Mouse (Mus musculus): ENCODE measurements at regions not wholly inside any gene's neighbourhood (a gene's known extent, or its start where the extent isn't known, plus 50 kb on each side); places are given as distances from the start of the nearest gene placed in this dataset.

GRCm38 (mm10) chr10:72056725-72057124, 597.9 kb upstream of the Zwint start:
- H3K9me3 ChIP-seq (ENCODE audit: control insufficient read depth, insufficient read depth, low read depth, low read length): no peaks in the 10 kb centered on the region
- in situ Hi-C loops (cut with MboI; ENCODE audit: low sequenced_read_pairs in 2 of 2, unreplicated experiment in 2 of 2): no loop called here

DNA sequence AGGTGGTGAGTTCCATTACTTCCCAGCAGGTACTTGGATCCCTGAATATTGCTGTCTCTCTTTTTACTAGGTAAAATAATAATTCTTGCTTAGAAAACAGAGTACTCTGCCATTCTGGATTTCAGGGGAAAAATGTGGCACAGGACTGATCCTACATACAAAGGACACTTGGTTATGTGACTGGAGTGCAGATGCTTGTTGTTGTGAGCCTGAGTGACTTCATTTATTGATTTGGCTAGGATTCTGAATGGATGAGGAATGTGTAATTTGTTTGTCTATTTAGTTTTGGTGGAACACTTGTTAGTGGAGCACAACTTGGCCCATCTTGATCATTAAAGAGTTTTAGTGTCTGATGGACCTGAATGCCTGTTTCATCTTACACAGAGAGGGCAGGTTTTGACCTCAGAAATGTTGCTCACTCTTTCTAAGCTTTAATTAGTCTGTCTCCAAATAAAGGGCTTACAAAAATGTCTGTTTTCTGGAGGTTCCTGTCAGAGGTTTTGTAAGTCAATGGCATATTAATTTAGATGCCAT, 583.4 kb upstream of the Zwint start:
- H3K4me1 ChIP-seq (ENCODE audit: control insufficient read depth in 2 of 2, insufficient read depth in 2 of 2, low read length in 2 of 2, poor library complexity in 1 of 2): no peaks in the 10 kb centered on the region
- TF ChIP-seq MAFK (IDR thresholded peaks at IDR 0.05; ENCODE audit: insufficient read depth, low read depth, low read length) (no peak), ZNF384 (IDR thresholded peaks at IDR 0.05; ENCODE audit: low read depth, low read length) (no peak), HCFC1 (IDR thresholded peaks at IDR 0.05; ENCODE audit: borderline replicate concordance, insufficient read depth, low read length) (no peak), CHD2 (IDR thresholded peaks at IDR 0.05; ENCODE audit: low read depth, low read length) (no peak), ZC3H11A (IDR thresholded peaks at IDR 0.05; ENCODE audit: borderline replicate concordance, low read depth, low read length) (no peak)
- no peak overlapping the region for H3K27ac ChIP-seq (ENCODE audit: insufficient read depth, low read depth, low read length, poor library complexity, severe bottlenecking)
- no peak for DNase-seq (ENCODE audit: low read depth, low spot score)
- no peak overlapping the region for H3K9ac ChIP-seq (ENCODE audit: insufficient read depth, low read depth, low read length, poor library complexity, severe bottlenecking)
- no peaks in the 10 kb centered on the region for H3K9me3 ChIP-seq (ENCODE audit: control insufficient read depth, insufficient read depth, low read depth, low read length)
- in situ Hi-C loops (cut with MboI; ENCODE audit: low sequenced_read_pairs in 2 of 2, unreplicated experiment in 2 of 2): no loop called here
- H3K4me3 ChIP-seq (ENCODE audit: insufficient read depth in 1 of 2, low read depth in 1 of 2, low read length in 2 of 2, poor library complexity in 1 of 2, severe bottlenecking in 1 of 2): no peak overlapping the region
- no peaks in the 10 kb centered on the region for H3K36me3 ChIP-seq (ENCODE audit: control insufficient read depth, insufficient read depth, low read length, poor library complexity, severe bottlenecking)

More at GRCm38 (mm10) chr10:72056725-72057124, 597.9 kb upstream of the Zwint start:
- Histone ChIP-seq H3K27ac (ENCODE audit: insufficient read depth, low read depth, low read length, poor library complexity, severe bottlenecking) (no peak overlapping the region), H3K4me1 (ENCODE audit: control insufficient read depth in 2 of 2, insufficient read depth in 2 of 2, low read length in 2 of 2, poor library complexity in 1 of 2) (no peaks in the 10 kb centered on the region), H3K36me3 (ENCODE audit: control insufficient read depth, insufficient read depth, low read length, poor library complexity, severe bottlenecking) (no peaks in the 10 kb centered on the region), H3K4me3 (ENCODE audit: insufficient read depth in 1 of 2, low read depth in 1 of 2, low read length in 2 of 2, poor library complexity in 1 of 2, severe bottlenecking in 1 of 2) (no peak overlapping the region), H3K9ac (ENCODE audit: insufficient read depth, low read depth, low read length, poor library complexity, severe bottlenecking) (no peak overlapping the region)
- TF ChIP-seq ZC3H11A (IDR thresholded peaks at IDR 0.05; ENCODE audit: borderline replicate concordance, low read depth, low read length) (peak; percentile 47; the same call in 1 of the 2 replicates), CHD2 (IDR thresholded peaks at IDR 0.05; ENCODE audit: low read depth, low read length) (no peak)
- DNase-seq (ENCODE audit: low read depth, low spot score): no peak

- Histone ChIP-seq H3K27ac (ENCODE audit: insufficient read depth, low read depth, low read length, poor library complexity, severe bottlenecking) (no peak overlapping the region), H3K36me3 (ENCODE audit: control insufficient read depth, insufficient read depth, low read length, poor library complexity, severe bottlenecking) (no peaks in the 10 kb centered on the region), H3K4me3 (ENCODE audit: insufficient read depth in 1 of 2, low read depth in 1 of 2, low read length in 2 of 2, poor library complexity in 1 of 2, severe bottlenecking in 1 of 2) (no peak overlapping the region), H3K9ac (ENCODE audit: insufficient read depth, low read depth, low read length, poor library complexity, severe bottlenecking) (no peak overlapping the region), H3K4me1 (ENCODE audit: control insufficient read depth in 2 of 2, insufficient read depth in 2 of 2, low read length in 2 of 2, poor library complexity in 1 of 2) (no peaks in the 10 kb centered on the region), H3K9me3 (ENCODE audit: control insufficient read depth, insufficient read depth, low read depth, low read length) (no peaks in the 10 kb centered on the region)
- in situ Hi-C loops (cut with MboI; ENCODE audit: low sequenced_read_pairs in 2 of 2, unreplicated experiment in 2 of 2): no loop called here
- TF ChIP-seq HCFC1 (IDR thresholded peaks at IDR 0.05; ENCODE audit: borderline replicate concordance, insufficient read depth, low read length): no peak
- DNase-seq (ENCODE audit: low read depth, low spot score): no peak
Observed at GRCm38 (mm10) chr10:72078363-72078762, 576.3 kb upstream of the Zwint start.

- no peak for DNase-seq (ENCODE audit: low read depth, low spot score)
Observed at GRCm38 (mm10) chr10:72096951-72097350, 557.7 kb upstream of the Zwint start.

GRCm38 (mm10) chr10:72099156-72099812, 555.4 kb upstream of the Zwint start:
- no peak overlapping the region for H3K4me3 ChIP-seq (ENCODE audit: insufficient read depth in 1 of 2, low read depth in 1 of 2, low read length in 2 of 2, poor library complexity in 1 of 2, severe bottlenecking in 1 of 2)
- in situ Hi-C loops (cut with MboI; ENCODE audit: low sequenced_read_pairs in 2 of 2, unreplicated experiment in 2 of 2): no loop called here
- DNase-seq (ENCODE audit: low read depth, low spot score): no peak
- H3K27ac ChIP-seq (ENCODE audit: insufficient read depth, low read depth, low read length, poor library complexity, severe bottlenecking): no peak overlapping the region
- no peaks in the 10 kb centered on the region for H3K4me1 ChIP-seq (ENCODE audit: control insufficient read depth in 2 of 2, insufficient read depth in 2 of 2, low read length in 2 of 2, poor library complexity in 1 of 2)
- H3K9ac ChIP-seq (ENCODE audit: insufficient read depth, low read depth, low read length, poor library complexity, severe bottlenecking): no peak overlapping the region
- H3K36me3 ChIP-seq (ENCODE audit: control insufficient read depth, insufficient read depth, low read length, poor library complexity, severe bottlenecking): no peaks in the 10 kb centered on the region
- TF ChIP-seq ZC3H11A (IDR thresholded peaks at IDR 0.05; ENCODE audit: borderline replicate concordance, low read depth, low read length): no peak
- no peak for TF ChIP-seq MAFK (IDR thresholded peaks at IDR 0.05; ENCODE audit: insufficient read depth, low read depth, low read length)
- TF ChIP-seq CHD2 (IDR thresholded peaks at IDR 0.05; ENCODE audit: low read depth, low read length): no peak
- no peak for TF ChIP-seq HCFC1 (IDR thresholded peaks at IDR 0.05; ENCODE audit: borderline replicate concordance, insufficient read depth, low read length)
- no peak for TF ChIP-seq ZNF384 (IDR thresholded peaks at IDR 0.05; ENCODE audit: low read depth, low read length)
- no peaks in the 10 kb centered on the region for H3K9me3 ChIP-seq (ENCODE audit: control insufficient read depth, insufficient read depth, low read depth, low read length)

More at GRCm38 (mm10) chr10:72096951-72097350, 557.7 kb upstream of the Zwint start:
- Histone ChIP-seq H3K36me3 (ENCODE audit: control insufficient read depth, insufficient read depth, low read length, poor library complexity, severe bottlenecking) (no peaks in the 10 kb centered on the region), H3K9ac (ENCODE audit: insufficient read depth, low read depth, low read length, poor library complexity, severe bottlenecking) (no peak overlapping the region), H3K9me3 (ENCODE audit: control insufficient read depth, insufficient read depth, low read depth, low read length) (no peaks in the 10 kb centered on the region), H3K4me3 (ENCODE audit: insufficient read depth in 1 of 2, low read depth in 1 of 2, low read length in 2 of 2, poor library complexity in 1 of 2, severe bottlenecking in 1 of 2) (no peak overlapping the region), H3K4me1 (ENCODE audit: control insufficient read depth in 2 of 2, insufficient read depth in 2 of 2, low read length in 2 of 2, poor library complexity in 1 of 2) (no peaks in the 10 kb centered on the region), H3K27ac (ENCODE audit: insufficient read depth, low read depth, low read length, poor library complexity, severe bottlenecking) (no peak overlapping the region)
- in situ Hi-C loops (cut with MboI; ENCODE audit: low sequenced_read_pairs in 2 of 2, unreplicated experiment in 2 of 2): no loop called here
- no peak for TF ChIP-seq MAFK (IDR thresholded peaks at IDR 0.05; ENCODE audit: insufficient read depth, low read depth, low read length)
- no peak for TF ChIP-seq ZNF384 (IDR thresholded peaks at IDR 0.05; ENCODE audit: low read depth, low read length)
- TF ChIP-seq CHD2 (IDR thresholded peaks at IDR 0.05; ENCODE audit: low read depth, low read length): no peak
- TF ChIP-seq HCFC1 (IDR thresholded peaks at IDR 0.05; ENCODE audit: borderline replicate concordance, insufficient read depth, low read length): no peak
- TF ChIP-seq ZC3H11A (IDR thresholded peaks at IDR 0.05; ENCODE audit: borderline replicate concordance, low read depth, low read length): no peak
